Mouse (Mus musculus): ENCODE data around the gene Klra1.
"Not testable (repeated sequence)": the region's sequence is repeated elsewhere in the genome, so short reads cannot be mapped to it uniquely, and the experiment has no call there.

Gene Klra1

GRCm38 (mm10) chr6:130386750-130387149, at the start of gene Klra1:
Gene Klra1, minus strand, starts transcription at chr6:130386874.
- in situ Hi-C loops (cut with MboI; ENCODE audit: unreplicated experiment in 2 of 2), result loop anchor here (25.0 kb wide), 1 partner anchor 799 kb away; the partner anchor contains the start of genes Klrd1 (in 2 of the 2) and Klre1 (in 2 of the 2)

DNA sequence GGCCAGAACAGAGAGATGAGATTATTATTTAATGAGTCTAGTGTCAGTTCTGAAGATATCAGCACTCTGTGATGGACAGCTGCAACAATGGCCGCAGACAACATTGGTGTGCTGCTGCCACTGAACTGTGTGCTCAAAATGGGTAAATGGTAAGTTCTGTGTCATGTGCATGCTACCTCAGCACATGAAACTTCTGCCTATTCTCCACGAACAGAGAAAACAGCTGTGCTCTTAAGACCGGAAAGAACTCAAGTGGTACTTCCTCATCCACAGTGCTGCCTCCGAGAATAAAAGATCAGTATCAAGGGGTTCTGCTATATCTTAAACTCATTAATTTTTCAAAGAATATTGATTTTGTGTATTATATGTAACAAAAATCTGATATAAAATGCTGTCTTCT, 42.8 kb upstream of the Klra1 start:
- in situ Hi-C loops (cut with MboI; ENCODE audit: unreplicated experiment in 2 of 2), result no loop called here

DNA sequence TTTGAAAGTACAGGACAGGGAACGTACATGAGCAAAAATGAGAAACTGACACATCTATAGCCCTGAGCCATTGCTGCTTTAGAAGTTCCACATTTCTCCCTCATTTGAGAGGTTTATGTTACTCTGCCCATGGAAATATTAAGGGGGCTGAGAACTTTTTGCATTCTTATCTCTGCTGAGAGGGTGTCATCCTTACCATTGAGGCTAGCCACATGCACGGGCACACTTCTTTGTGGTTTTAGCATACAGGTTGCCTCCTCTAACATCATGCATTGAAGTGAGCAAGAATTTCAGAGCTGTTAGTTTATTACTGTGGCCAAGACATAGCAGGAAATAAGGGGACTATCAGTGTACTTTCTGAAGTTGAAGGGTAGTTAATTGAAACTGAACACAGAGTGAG, 32.5 kb upstream of the Klra1 start:
- in situ Hi-C loops (cut with MboI; ENCODE audit: unreplicated experiment in 2 of 2), result no loop called here

- in situ Hi-C loops (cut with MboI; ENCODE audit: unreplicated experiment in 2 of 2), result no loop called here
Observed at GRCm38 (mm10) chr6:130404882-130405281, 18.2 kb upstream of the Klra1 start.

DNA sequence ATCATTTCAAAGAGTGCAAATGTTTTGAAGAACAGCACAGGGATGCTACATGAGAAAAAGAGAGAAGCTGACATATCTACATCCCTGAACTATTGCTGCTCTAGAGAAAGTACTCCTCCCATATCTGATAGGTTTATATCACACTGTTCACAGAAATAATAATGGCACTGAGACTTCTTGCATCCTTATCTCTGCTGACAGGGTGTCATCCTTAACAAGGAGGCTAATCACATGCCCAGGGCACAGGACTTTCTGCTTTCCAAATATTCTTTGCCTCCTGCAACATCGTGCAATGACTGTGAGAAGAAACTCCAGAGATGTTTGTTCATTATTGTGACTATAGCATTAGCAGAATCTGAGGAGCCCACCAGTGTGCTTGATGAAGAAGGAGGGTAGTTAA, 871 bp downstream of the Klra1 start:
- in situ Hi-C loops (cut with MboI; ENCODE audit: unreplicated experiment in 2 of 2), result loop anchor here (25.0 kb wide), 1 partner anchor 799 kb away; the partner anchor contains the start of genes Klrd1 (in 2 of the 2) and Klre1 (in 2 of the 2)

DNA sequence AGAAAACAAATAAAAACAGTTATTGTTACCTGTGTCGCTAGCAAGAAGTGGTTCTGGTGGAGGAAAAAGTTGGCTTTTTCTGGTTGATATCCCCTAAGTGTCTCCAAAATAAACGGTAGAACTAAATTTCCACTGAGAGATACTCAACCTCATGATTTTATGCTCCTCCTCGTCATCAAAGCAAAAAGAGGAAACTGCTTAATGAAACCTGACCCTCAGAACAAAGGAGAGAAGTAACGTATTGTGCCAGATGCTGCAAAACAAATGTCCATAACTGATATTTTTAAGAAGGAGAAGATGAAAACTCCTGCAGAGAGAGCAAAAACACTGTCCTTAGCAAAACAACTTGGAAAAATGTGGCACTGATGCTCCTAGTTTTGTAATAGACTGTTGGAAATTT, 4.3 kb downstream of the Klra1 start:
- in situ Hi-C loops (cut with MboI; ENCODE audit: unreplicated experiment in 2 of 2), result loop anchor here (25.0 kb wide), 1 partner anchor 795 kb away; the partner anchor contains the start of genes Klrd1 (in 2 of the 2) and Klre1 (in 2 of the 2)

GRCm38 (mm10) chr6:130345381-130345780, 41.3 kb downstream of the Klra1 start:
- in situ Hi-C loops (cut with MboI; ENCODE audit: unreplicated experiment in 2 of 2), result not testable (repeated sequence)

DNA sequence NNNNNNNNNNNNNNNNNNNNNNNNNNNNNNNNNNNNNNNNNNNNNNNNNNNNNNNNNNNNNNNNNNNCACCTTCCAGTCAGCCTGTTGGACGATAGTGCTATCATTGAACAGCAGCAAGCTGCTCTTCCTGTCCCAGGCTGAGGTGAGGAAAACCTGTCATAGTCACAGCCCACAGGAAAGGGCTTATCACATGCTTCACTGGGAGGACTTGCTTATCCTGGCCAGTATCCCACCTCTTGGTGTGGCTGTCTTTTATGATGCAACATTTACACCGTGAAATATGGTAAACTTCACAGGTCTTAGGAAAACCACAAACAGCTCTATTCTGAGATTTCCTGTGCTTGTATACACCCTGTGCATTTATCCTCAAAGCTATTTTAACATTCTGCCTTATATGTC, 44.7 kb downstream of the Klra1 start:
- in situ Hi-C loops (cut with MboI; ENCODE audit: unreplicated experiment in 2 of 2), result not testable (repeated sequence)

DNA sequence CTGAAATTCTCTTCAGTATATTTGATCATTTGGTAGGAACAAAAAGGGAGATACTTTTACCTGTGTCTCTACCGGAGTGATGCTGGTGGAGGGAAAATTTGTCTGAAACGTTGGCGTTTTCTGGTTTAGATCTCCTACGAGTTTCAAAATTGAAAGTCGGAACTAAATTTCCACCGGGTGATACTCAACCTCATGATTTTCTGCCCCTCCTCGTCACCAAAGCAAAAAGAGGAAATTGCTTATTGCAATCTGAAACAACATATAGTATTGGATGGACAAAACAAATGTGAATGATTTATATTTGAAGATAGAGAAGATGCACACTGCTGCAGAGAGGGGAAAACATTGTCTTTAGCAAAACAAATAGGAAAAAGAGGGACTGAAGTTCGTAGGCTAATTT, 49.3 kb downstream of the Klra1 start, which contains the start of gene Klra3:
Gene Klra3, minus strand, starts transcription at position 164 of the 400 bp plus-strand sequence.
- in situ Hi-C loops (cut with MboI; ENCODE audit: unreplicated experiment in 2 of 2), result no loop called here

All from v-Abl transformed pro-B cells (cell line).